Mouse (Mus musculus) neural tube, embryonic 13.5 days (tissue): ENCODE results near the gene Rgs5. TPM values are rescaled to one million over a fixed set of nuclear protein-coding genes. Genes with fewer than 3 reads are reported as not detected.

Source experiments
- ATAC-seq: fragments of 200-750 bp; cut with Nextera tagmentation; 2 replicates; pipeline ENCODE4 v1.8.0; 2017; ENCODE audit warnings: low read depth, mild to moderate bottlenecking, moderate TSS enrichment, moderate library complexity
- H3K27ac ChIP-seq: fragments of 300-500 bp; sonication (generic); replicated peaks from 2 replicates; pipeline ENCODE4 v1.5.1; 2015; ENCODE audit warnings: moderate library complexity, mild to moderate bottlenecking, inconsistent platforms
- H3K27me3 ChIP-seq: fragments of 300-500 bp; sonication (generic); 2 replicates; pipeline ENCODE4 v1.6.1; 2015; ENCODE audit warnings: mild to moderate bottlenecking, inconsistent platforms
- H3K36me3 ChIP-seq: fragments of 300-500 bp; sonication (generic); 2 replicates; pipeline ENCODE4 v1.6.1; 2015; ENCODE audit warnings: mild to moderate bottlenecking, inconsistent platforms
- H3K4me1 ChIP-seq: fragments of 300-500 bp; sonication (generic); replicated peaks from 2 replicates; pipeline ENCODE4 v1.6.1; 2015; ENCODE audit warnings: inconsistent platforms
- H3K4me2 ChIP-seq: fragments of 300-500 bp; sonication (generic); 2 replicates; pipeline ENCODE4 v1.6.1; 2015; ENCODE audit warnings: inconsistent platforms, mild to moderate bottlenecking, moderate library complexity
- H3K4me3 ChIP-seq: fragments of 300-500 bp; sonication (generic); 2 replicates; pipeline ENCODE4 v1.5.1; 2015; ENCODE audit warnings: mild to moderate bottlenecking, inconsistent platforms
- H3K9ac ChIP-seq: fragments of 300-500 bp; sonication (generic); 2 replicates; pipeline ENCODE4 v1.6.1; 2015; ENCODE audit warnings: moderate library complexity, mild to moderate bottlenecking, inconsistent platforms
- H3K9me3 ChIP-seq: fragments of 300-500 bp; sonication (generic); 2 replicates; pipeline ENCODE4 v1.6.1; 2016; ENCODE audit warnings: inconsistent platforms
- WGBS: fragments of 180-500 bp; shearing (Covaris S2); methylation state at CpG from one replicate; pipeline ENCODE4 v1.1.7; 2015; 5-methylcytosine and 5-hydroxymethylcytosine counted together
- polyA plus RNA-seq: library from polyadenylated mRNA; unstranded; fragments of >200 nt; fragmentation: Nextera tagmentation; extraction: Ambion mirVana; gene quantifications from 2 replicates; pipeline ENCODE4 v1.2.1, GENCODE M21; 2015

Gene Rgs5
- 14.5 TPM in 2 replicates for polyA plus RNA-seq

DNA sequence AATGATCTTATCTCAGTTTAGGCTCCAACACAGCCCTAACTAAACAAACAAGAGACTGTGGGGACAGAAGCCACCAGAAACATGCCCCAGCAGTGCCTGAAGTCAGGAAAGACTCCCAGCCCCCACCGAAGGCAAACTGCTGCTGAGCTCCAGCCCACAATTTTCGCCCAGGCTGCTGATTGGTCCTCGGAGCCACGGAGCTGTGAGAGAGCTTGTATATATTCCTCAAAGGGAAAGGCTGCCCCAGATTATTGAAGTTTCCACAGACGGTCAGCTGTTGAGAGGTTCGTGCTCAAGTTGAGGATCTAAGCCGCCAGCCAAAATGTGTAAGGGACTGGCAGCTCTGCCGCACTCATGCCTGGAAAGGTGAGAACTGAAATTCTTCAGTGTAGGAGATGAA lies at the start of gene Rgs5:
Rgs5 (plus strand) TSS at position 246 of the 400 bp plus-strand sequence.
- ATAC-seq: no peak
- Histone ChIP-seq H3K9me3 (no peaks in the 10 kb centered on the region), H3K36me3 (no peaks in the 10 kb centered on the region), H3K4me3 (peak within 1 kb of the TSS; percentile 13), H3K4me2 (peak within 1 kb of the TSS; percentile 35), H3K27me3 (no peaks in the 10 kb centered on the region), H3K9ac (no peak within 1 kb of the TSS), H3K4me1 (no peaks in the 10 kb centered on the region), H3K27ac (no peak within 1 kb of the TSS)
- WGBS: 34% methylated on average over 8 of the region's 8 CpGs

- WGBS: 30% methylated on average over 3 of the region's 3 CpGs
- ATAC-seq: no peak
Measured at GRCm38 (mm10) chr1:169606164-169606563, 49.1 kb upstream of the Rgs5 start.

GRCm38 (mm10) chr1:169629738-169630137 lies 25.6 kb upstream of the Rgs5 start:
- Histone ChIP-seq H3K27ac (no peak overlapping the region), H3K4me3 (no peak overlapping the region), H3K4me2 (no peak overlapping the region), H3K36me3 (no peaks in the 10 kb centered on the region), H3K27me3 (no peaks in the 10 kb centered on the region), H3K9ac (no peak overlapping the region), H3K4me1 (no peaks in the 10 kb centered on the region), H3K9me3 (no peaks in the 10 kb centered on the region)
- WGBS: 77% methylated on average over 7 of the region's 7 CpGs
- ATAC-seq: no peak

More at GRCm38 (mm10) chr1:169606164-169606563, 49.1 kb upstream of the Rgs5 start:
- Histone ChIP-seq H3K4me3 (no peak overlapping the region), H3K27ac (no peak overlapping the region), H3K9me3 (no peaks in the 10 kb centered on the region), H3K27me3 (no peaks in the 10 kb centered on the region), H3K9ac (no peak overlapping the region), H3K36me3 (no peaks in the 10 kb centered on the region), H3K4me2 (no peak overlapping the region), H3K4me1 (no peaks in the 10 kb centered on the region)

DNA sequence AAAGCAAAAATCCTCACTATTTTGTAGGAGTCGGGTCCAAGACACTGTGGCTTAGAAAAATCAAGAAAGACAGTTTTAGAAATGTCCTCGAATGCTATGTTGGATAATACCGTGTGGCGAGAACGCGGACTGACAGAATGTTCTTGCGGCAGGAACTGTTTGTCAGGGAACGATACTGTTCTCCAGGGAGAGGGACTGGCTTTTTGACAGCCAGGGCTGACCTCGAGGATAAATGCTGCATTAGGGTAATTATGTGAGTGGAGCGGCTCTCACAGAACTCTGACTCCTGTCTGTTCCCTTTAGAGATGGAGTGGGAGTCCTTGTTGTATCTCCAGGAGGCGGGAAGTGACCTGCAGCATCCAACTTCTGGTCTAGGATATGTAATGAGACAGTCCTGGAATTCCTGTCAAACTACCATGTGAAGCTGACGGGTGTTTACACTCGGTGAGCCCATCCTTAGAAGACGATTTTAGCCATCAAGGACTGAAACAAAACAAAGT lies 18.0 kb upstream of the Rgs5 start:
- Histone ChIP-seq H3K36me3 (no peaks in the 10 kb centered on the region), H3K4me2 (no peak overlapping the region), H3K4me1 (no peaks in the 10 kb centered on the region), H3K27me3 (no peaks in the 10 kb centered on the region), H3K9me3 (no peaks in the 10 kb centered on the region), H3K4me3 (no peak overlapping the region), H3K9ac (no peak overlapping the region), H3K27ac (no peak overlapping the region)
- ATAC-seq: no peak
- 70% methylated on average over 14 of the region's 14 CpGs for WGBS

GRCm38 (mm10) chr1:169644884-169645653 lies 10.2 kb upstream of the Rgs5 start:
- H3K27ac ChIP-seq: no peak overlapping the region
- no peak overlapping the region for H3K4me2 ChIP-seq
- H3K27me3 ChIP-seq: no peaks in the 10 kb centered on the region
- no peaks in the 10 kb centered on the region for H3K36me3 ChIP-seq
- H3K4me1 ChIP-seq: no peaks in the 10 kb centered on the region
- no peaks in the 10 kb centered on the region for H3K9me3 ChIP-seq
- H3K9ac ChIP-seq: no peak overlapping the region
- H3K4me3 ChIP-seq: no peak overlapping the region
- no peak for ATAC-seq
- WGBS: 68% methylated on average over 7 of the region's 7 CpGs

DNA sequence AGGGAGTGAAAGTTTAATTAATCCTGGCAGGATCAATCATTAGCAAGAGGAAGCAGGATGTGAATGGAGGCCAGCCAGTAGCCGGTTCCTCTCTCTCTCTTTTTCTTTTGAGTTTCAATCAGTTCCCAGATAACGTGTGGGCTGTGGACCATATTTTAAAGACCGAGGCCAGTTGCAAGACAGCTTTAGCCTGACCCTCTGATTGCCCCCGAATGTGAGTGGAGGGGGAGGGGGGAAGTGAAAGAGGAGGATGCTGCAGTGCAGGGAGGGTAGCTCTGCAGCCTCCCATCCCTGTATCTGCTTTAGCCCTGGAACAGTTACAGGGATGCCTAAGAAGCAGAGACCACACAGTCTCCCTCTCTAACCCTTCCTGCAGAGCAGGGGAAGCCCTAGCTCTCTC lies 4.2 kb downstream of the Rgs5 start:
- H3K4me1 ChIP-seq: no peaks in the 10 kb centered on the region
- no peak overlapping the region for H3K4me3 ChIP-seq
- no peak overlapping the region for H3K27ac ChIP-seq
- WGBS: 12% methylated on average over 4 of the region's 4 CpGs
- H3K9me3 ChIP-seq: no peaks in the 10 kb centered on the region
- no peaks in the 10 kb centered on the region for H3K27me3 ChIP-seq
- no peaks in the 10 kb centered on the region for H3K36me3 ChIP-seq
- no peak overlapping the region for H3K4me2 ChIP-seq
- H3K9ac ChIP-seq: 0 out of 2 replicates have a peak overlapping the region, but pooled peaks have one; percentile 27
- ATAC-seq: no peak

DNA sequence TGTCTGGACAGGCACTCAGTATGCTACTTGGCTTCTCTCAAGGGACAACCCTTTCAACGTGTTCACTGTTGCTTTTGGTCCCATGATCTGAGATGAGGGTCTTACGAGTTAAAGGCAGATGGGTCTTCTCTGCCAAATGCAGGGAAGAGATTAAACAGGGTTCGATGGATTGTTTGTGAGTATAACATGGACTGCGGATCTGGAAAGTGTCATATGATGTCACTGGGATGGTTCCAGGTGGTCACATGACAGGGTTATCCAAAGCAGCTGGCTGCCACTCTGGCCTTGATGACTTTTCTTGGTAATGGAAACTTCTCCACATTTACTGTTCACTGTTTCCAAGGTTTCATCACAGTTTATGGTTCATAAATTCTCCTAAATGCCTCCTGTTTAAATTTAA lies 12.0 kb downstream of the Rgs5 start:
- Histone ChIP-seq H3K27ac (no peak overlapping the region), H3K4me3 (no peak overlapping the region), H3K9me3 (no peaks in the 10 kb centered on the region), H3K4me1 (no peaks in the 10 kb centered on the region), H3K4me2 (no peak overlapping the region), H3K27me3 (no peaks in the 10 kb centered on the region), H3K36me3 (no peaks in the 10 kb centered on the region), H3K9ac (no peak overlapping the region)
- no peak for ATAC-seq
- 74% methylated on average over 4 of the region's 4 CpGs for WGBS

GRCm38 (mm10) chr1:169670705-169671104 lies 15.4 kb downstream of the Rgs5 start:
- 0 out of 2 replicates have a peak, but pooled peaks have one; percentile 23 for ATAC-seq

DNA sequence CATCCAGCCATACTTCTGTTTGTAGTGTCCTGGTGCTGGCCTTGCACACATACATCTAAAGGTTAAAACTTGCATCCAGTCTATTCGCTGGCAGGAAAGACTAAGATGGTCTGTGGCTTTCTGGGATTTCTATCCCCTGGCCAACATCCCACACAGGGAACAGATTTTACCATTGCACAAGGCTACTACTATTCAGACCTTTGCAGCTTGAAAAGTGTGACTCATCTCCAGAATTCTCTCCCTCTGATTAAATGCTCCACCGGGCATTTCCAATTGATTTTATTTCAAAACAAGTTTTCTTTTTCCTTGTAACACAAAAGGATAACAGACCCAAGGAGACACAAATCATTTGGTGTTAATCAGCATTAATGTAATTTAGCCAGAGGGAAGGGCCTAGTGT lies 16.5 kb downstream of the Rgs5 start:
- Histone ChIP-seq H3K4me3 (no peak overlapping the region), H3K4me2 (no peak overlapping the region), H3K36me3 (no peaks in the 10 kb centered on the region), H3K27me3 (no peaks in the 10 kb centered on the region), H3K27ac (no peak overlapping the region), H3K4me1 (no peaks in the 10 kb centered on the region), H3K9ac (no peak overlapping the region), H3K9me3 (no peaks in the 10 kb centered on the region)
- no peak for ATAC-seq
- WGBS: 88% methylated on average over 2 of the region's 2 CpGs

More at GRCm38 (mm10) chr1:169670705-169671104, 15.4 kb downstream of the Rgs5 start:
- Histone ChIP-seq H3K4me2 (no peak overlapping the region), H3K36me3 (no peaks in the 10 kb centered on the region), H3K9me3 (no peaks in the 10 kb centered on the region), H3K4me3 (no peak overlapping the region), H3K27ac (no peak overlapping the region), H3K4me1 (no peaks in the 10 kb centered on the region), H3K27me3 (no peaks in the 10 kb centered on the region), H3K9ac (no peak overlapping the region)
- 59% methylated on average over 1 of the region's 1 CpGs for WGBS

DNA sequence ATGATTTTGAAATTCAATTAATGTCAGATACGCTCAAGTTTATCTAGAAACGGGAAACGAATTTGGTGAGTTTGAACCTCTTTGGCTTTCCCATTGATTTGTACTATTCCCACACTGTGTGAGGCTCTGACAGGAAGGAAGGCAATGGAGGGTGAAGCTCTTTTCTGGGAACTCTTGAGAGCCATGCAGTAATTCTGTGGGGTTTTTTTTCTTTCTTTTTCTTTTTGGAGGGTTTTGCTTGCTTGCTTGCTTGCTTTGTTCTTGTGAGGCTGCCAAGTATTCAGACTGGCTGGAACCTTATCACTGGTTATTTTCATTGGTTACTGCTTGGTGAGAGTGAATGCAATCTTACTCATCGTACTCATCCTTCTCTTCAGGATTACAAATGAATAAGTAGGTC lies 17.0 kb downstream of the Rgs5 start:
- Histone ChIP-seq H3K36me3 (no peaks in the 10 kb centered on the region), H3K9ac (no peak overlapping the region), H3K27ac (no peak overlapping the region), H3K4me1 (no peaks in the 10 kb centered on the region), H3K4me2 (no peak overlapping the region), H3K9me3 (no peaks in the 10 kb centered on the region), H3K4me3 (no peak overlapping the region), H3K27me3 (no peaks in the 10 kb centered on the region)
- 80% methylated on average over 4 of the region's 4 CpGs for WGBS
- ATAC-seq: no peak

GRCm38 (mm10) chr1:169674116-169674515 lies 18.8 kb downstream of the Rgs5 start:
- 56% methylated on average over 3 of the region's 3 CpGs for WGBS
- ATAC-seq: no peak
- no peak overlapping the region for H3K9ac ChIP-seq
- H3K4me1 ChIP-seq: no peaks in the 10 kb centered on the region
- no peak overlapping the region for H3K27ac ChIP-seq
- H3K4me2 ChIP-seq: no peak overlapping the region
- H3K4me3 ChIP-seq: no peak overlapping the region
- H3K9me3 ChIP-seq: no peaks in the 10 kb centered on the region
- H3K27me3 ChIP-seq: no peaks in the 10 kb centered on the region
- no peaks in the 10 kb centered on the region for H3K36me3 ChIP-seq

- no peak overlapping the region for H3K4me3 ChIP-seq
- no peak overlapping the region for H3K27ac ChIP-seq
- 76% methylated on average over 1 of the region's 1 CpGs for WGBS
- H3K4me2 ChIP-seq: no peak overlapping the region
- no peak for ATAC-seq
- H3K27me3 ChIP-seq: no peaks in the 10 kb centered on the region
- no peak overlapping the region for H3K9ac ChIP-seq
- H3K9me3 ChIP-seq: no peaks in the 10 kb centered on the region
- H3K4me1 ChIP-seq: no peaks in the 10 kb centered on the region
- H3K36me3 ChIP-seq: no peaks in the 10 kb centered on the region
Measured at GRCm38 (mm10) chr1:169676751-169677150, 21.4 kb downstream of the Rgs5 start.
